Mouse (Mus musculus) liver, embryonic 14 days (tissue): Measurements from ENCODE around the gene St6galnac5. TPM values are rescaled to one million over a fixed set of nuclear protein-coding genes. Genes with fewer than 3 reads are reported as not detected.

Experiments
- polyA plus RNA-seq: library from polyadenylated mRNA; depleted of rRNA; stranded (reverse); fragments of >200 nt; gene quantifications from 2 replicates; pipeline ENCODE4 v1.2.3, GENCODE M21; 2012; rRNA removed

The St6galnac5 gene
- polyA plus RNA-seq: 0.01 and 0.02 TPM in 2 replicates

GRCm38 (mm10) chr3:152981988-152982387 is at the start of gene St6galnac5:
Gene St6galnac5 (minus strand): TSS chr3:152982246.

